Mouse (Mus musculus) liver, embryonic 14.5 days (tissue): ENCODE data around the gene Kif3a.

ENCODE experiments used
- CTCF ChIP-seq: IDR thresholded peaks from 2 replicates; pipeline ENCODE4 v1.5.1; 2016; ENCODE audit warnings: antibody characterized with exemption, low read depth, control low read depth
- EP300 ChIP-seq: IDR thresholded peaks from 2 replicates; pipeline ENCODE4 v1.6.1; 2016; ENCODE audit warnings: antibody characterized with exemption, low read depth

DNA sequence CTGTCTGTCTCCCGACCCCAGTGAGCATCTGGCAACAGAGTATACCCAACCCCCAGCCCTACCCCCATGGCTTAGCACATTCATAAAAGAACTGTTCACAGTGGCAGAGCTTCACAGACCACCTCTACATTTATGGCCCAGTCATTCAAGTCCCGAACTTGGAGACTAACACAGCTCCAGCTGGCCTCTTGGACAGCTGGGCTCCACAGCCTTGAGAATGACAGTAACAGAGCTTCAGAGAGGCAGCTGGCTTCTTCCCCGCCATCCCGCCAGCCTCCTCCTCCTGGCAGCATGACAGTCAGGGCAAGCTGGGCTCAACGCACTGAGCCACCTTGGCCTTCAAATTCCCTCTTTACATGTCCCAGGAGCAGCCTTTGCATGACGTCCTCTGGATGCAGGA lies 20.9 kb upstream of the Kif3a start:
- TF ChIP-seq CTCF (no peak), EP300 (no peak)
